Mouse (Mus musculus): ENCODE measurements around the gene Kif12. TPM values are rescaled to one million over a fixed set of nuclear protein-coding genes. Genes with fewer than 3 reads are reported as not detected.

The Kif12 gene
- polyA plus RNA-seq, 1 experiment from 2014 or later = not detected

DNA sequence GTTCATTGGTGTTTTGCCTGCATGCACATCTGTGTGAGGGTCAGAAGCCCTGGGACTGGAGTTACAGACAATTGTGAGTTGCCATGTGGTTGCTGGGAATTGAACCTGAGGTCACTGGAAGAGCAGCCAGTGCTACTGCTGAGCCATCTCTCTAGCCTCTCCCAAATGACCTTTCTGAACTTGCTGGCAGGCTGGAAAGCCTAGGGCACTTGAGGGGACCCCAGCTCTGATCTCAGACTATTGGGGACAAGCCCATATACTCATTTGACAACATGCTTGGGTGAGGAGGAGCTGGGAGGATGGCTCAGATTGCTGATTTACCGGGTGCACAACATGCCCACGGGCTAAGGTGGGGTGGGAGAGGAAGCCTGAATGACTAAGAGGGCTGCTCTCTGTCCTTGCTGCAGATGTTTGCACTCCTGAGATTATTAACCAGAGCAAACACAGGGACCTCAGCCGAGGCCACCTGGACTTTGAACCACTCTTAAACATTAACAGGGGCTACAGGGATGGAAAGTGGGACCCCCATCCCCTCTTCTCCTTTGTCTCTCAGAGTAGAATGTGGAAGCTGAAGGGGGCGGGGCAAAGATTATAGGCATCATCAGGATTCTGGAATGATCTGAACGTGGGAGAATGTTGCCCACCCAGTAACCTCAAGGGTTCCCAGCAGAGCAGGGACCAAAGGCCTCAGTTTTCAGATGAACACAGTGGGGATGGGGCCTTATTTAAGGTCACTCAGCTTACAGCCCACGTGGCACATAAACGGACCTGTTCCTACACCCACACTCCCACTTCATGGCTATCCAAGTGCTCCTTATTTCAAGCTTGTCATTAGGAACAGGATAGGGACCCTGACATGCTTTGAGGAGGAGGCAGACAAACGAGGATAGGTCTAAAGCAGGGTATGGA lies 15.0 kb downstream of the Kif12 start:
- no peak overlapping the region for H3K27ac ChIP-seq (replicated peaks)
- 59% methylated on average over 8 of the region's 8 CpGs for WGBS

DNA sequence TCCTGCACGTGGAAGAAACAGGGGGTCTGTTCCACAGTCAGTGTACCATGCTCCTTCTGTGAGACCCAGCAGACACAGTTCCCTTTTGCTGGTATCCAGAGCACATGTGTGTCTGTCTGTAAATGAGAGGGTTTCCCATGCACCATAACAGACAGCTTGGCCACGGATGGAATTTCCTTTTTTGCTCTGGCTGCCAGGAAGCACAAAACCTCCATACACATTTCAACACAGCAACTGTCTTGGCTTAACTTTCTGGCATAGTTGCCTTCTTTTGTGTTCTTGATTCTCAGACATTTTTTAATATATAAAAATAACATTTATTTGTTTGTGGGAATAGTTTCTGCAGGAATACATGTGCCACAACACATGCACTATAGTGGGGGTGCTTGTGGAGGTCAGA lies 16.3 kb downstream of the Kif12 start:
- 0 out of 2 replicates have a peak overlapping the region, but pooled peaks have one; percentile 23 for H3K27ac ChIP-seq (replicated peaks)
- H3K27me3 ChIP-seq = no peaks in the 10 kb centered on the region
- peaks cover 7% of the 10 kb centered on the region; the same call in 1 of the 2 replicates for H3K4me1 ChIP-seq
- 24% methylated on average over 2 of the region's 2 CpGs for WGBS
- H3K9ac ChIP-seq = no peak overlapping the region
- ATAC-seq (ENCODE audit: insufficient number of reproducible peaks, low FRiP score, low TSS enrichment, low read depth) = no peak
- H3K4me2 ChIP-seq (replicated peaks) = no peak overlapping the region
- H3K36me3 ChIP-seq = no peaks in the 10 kb centered on the region
- H3K9me3 ChIP-seq (replicated peaks) = no peaks in the 10 kb centered on the region
- no peak overlapping the region for H3K4me3 ChIP-seq (replicated peaks)

More for the DNA sequence above, 15.0 kb downstream of the Kif12 start:
- Histone ChIP-seq H3K27me3 (no peaks in the 10 kb centered on the region), H3K4me1 (peaks cover 7% of the 10 kb centered on the region; the same call in 1 of the 2 replicates), H3K36me3 (no peaks in the 10 kb centered on the region), H3K4me2 (replicated peaks) (no peak overlapping the region), H3K9ac (no peak overlapping the region), H3K9me3 (replicated peaks) (no peaks in the 10 kb centered on the region), H3K4me3 (replicated peaks) (no peak overlapping the region)
- no peak for ATAC-seq (ENCODE audit: insufficient number of reproducible peaks, low FRiP score, low TSS enrichment, low read depth)

DNA sequence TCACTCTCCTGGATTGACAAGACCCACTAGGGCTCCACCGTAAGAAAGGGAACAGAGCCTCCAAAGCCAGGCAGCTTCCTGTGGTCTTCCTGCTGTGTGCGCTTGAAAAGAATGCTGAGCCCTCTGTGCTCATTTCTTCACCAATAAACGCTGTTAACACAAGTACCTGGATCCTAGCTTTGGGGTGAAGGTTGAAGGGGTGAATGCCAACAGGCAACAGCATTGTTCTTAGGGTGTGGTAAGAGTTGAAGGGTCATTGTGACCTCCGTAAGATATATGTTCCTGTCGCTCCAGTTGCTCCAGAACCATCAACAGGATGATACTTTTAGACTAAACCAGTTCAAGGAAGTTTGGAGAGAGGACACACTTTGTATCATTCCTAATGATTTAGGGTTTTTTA lies 17.2 kb downstream of the Kif12 start, which contains the start of gene Ambp:
Gene Ambp (minus strand): TSS at position 101 of the 400 bp plus-strand sequence.
- no peak within 1 kb of the TSS for H3K4me3 ChIP-seq (replicated peaks)
- H3K9me3 ChIP-seq (replicated peaks) = no peaks in the 10 kb centered on the region
- H3K36me3 ChIP-seq = no peaks in the 10 kb centered on the region
- ATAC-seq (ENCODE audit: insufficient number of reproducible peaks, low FRiP score, low TSS enrichment, low read depth) = no peak
- H3K27ac ChIP-seq (replicated peaks) = 0 out of 2 replicates have a peak within 1 kb of the TSS, but pooled peaks have one; percentile 23
- H3K9ac ChIP-seq = no peak within 1 kb of the TSS
- H3K27me3 ChIP-seq = no peaks in the 10 kb centered on the region
- 62% methylated on average over 5 of the region's 5 CpGs for WGBS
- no peak within 1 kb of the TSS for H3K4me2 ChIP-seq (replicated peaks)
- H3K4me1 ChIP-seq = peaks cover 7% of the 10 kb centered on the region; the same call in 1 of the 2 replicates

DNA sequence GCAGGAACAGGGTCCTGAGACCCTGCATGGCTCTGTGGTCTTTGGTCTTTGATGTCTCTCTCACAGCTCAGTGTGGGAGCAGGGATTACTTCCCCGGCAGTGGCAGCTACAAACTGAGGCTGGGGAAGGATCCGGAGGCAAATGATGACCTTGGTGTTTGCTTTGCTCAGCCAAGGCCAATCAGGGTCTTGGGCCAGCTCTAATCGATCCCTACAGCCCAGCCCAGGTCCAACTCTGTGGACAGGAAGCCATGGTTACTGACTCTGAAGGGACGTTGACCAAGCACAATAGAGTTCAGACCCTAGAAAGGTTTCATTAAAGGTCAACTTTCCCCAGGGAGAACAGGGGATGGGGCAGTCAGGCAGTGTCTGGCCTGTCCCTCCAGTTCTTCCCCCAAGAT lies 17.9 kb downstream of the Kif12 start:
- Histone ChIP-seq H3K9me3 (replicated peaks) (no peaks in the 10 kb centered on the region), H3K4me1 (peaks cover 7% of the 10 kb centered on the region; the same call in 1 of the 2 replicates), H3K36me3 (no peaks in the 10 kb centered on the region), H3K4me2 (replicated peaks) (no peak overlapping the region), H3K9ac (no peak overlapping the region), H3K27me3 (no peaks in the 10 kb centered on the region), H3K27ac (replicated peaks) (no peak overlapping the region), H3K4me3 (replicated peaks) (no peak overlapping the region)
- ATAC-seq (ENCODE audit: insufficient number of reproducible peaks, low FRiP score, low TSS enrichment, low read depth) = no peak
- WGBS = 56% methylated on average over 4 of the region's 4 CpGs

DNA sequence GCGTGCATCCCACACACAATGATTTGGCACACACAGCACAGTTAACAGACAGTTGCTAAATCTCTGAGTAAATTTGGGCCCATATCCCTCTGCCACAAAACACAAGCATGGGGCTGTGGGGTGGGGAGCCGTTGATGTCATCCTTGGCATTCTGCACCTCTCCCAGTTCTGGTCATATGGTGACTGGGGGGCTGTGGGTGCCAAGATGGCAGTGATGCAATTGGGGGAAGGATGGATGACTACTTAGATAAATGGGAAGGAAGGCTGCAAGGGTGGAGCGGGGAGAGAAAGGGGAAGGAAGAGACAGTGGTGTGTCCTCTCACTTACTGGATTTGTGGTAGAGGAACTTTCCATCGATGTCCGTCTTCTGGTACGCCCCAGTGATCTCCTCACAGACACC lies 20.8 kb downstream of the Kif12 start:
- Histone ChIP-seq H3K4me3 (replicated peaks) (no peak overlapping the region), H3K27me3 (no peaks in the 10 kb centered on the region), H3K4me2 (replicated peaks) (no peak overlapping the region), H3K9ac (no peak overlapping the region), H3K27ac (replicated peaks) (no peak overlapping the region), H3K36me3 (no peaks in the 10 kb centered on the region), H3K4me1 (peaks cover 7% of the 10 kb centered on the region; the same call in 1 of the 2 replicates), H3K9me3 (replicated peaks) (0 out of 2 replicates have a peak, but pooled peaks cover 5% of the 10 kb centered on the region)
- 88% methylated on average over 6 of the region's 6 CpGs for WGBS
- no peak for ATAC-seq (ENCODE audit: insufficient number of reproducible peaks, low FRiP score, low TSS enrichment, low read depth)

DNA sequence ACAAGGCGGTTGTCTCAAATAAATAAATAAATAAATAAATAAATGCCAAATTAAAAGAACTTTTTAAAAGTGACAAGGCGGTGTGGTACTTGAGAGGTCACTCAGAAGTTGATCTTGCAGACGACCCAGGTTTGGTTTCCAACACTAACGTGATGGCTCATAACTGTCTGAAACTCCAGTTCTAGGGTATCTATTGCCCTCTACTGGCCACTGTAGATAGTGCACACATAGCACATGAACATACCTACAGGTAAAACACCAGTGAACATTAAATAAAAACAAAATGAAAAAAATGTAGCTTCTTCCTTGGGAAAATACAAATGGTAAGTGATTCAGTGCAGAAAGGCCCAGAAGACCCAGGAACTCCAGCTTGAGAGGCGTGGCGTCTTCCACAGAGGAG lies 24.7 kb downstream of the Kif12 start:
- H3K9me3 ChIP-seq (replicated peaks) = 0 out of 2 replicates have a peak, but pooled peaks cover 5% of the 10 kb centered on the region
- no peak overlapping the region for H3K4me2 ChIP-seq (replicated peaks)
- no peak overlapping the region for H3K27ac ChIP-seq (replicated peaks)
- no peaks in the 10 kb centered on the region for H3K36me3 ChIP-seq
- no peaks in the 10 kb centered on the region for H3K4me1 ChIP-seq
- ATAC-seq (ENCODE audit: insufficient number of reproducible peaks, low FRiP score, low TSS enrichment, low read depth) = no peak
- H3K27me3 ChIP-seq = no peaks in the 10 kb centered on the region
- H3K4me3 ChIP-seq (replicated peaks) = no peak overlapping the region
- no peak overlapping the region for H3K9ac ChIP-seq
- whole genome bisulfite sequencing = 92% methylated on average over 6 of the region's 6 CpGs

DNA sequence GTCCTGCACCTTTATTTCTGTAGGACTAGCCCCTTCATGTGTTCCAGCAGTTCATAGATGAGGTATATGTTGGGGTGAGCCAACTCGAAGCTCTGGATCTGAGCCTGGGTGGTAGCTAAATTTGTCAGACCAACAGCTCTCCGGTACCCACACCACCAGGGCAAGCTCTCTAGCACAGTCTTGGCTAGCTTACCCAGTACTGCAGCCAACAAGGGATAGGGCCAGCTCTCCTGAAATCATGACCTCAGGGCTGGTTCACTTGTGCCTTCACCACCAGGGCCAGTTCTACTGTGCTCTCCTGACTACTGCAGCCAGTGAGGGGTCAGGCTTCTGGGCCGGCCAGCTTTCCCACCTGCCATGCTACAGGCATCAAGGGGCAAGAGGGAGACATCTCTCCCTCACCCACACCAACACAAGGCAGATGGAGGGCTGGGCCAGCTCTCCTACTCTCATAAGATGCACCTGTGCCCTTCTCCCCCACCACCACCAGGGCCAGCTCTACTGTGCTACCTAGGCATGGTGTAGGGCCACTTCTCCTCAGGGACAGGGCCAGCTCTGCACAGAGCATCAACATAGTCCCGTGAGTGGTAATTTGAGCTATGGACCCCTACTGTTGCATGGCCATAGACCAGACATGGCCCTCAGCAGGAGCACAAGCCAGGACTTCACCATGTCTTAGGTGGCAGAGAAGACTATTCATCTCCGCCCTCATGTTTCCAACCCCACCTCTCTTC lies 41.9 kb downstream of the Kif12 start:
- Histone ChIP-seq H3K9me3 (replicated peaks) (no peaks in the 10 kb centered on the region), H3K4me1 (no peaks in the 10 kb centered on the region), H3K4me3 (replicated peaks) (no peak overlapping the region), H3K36me3 (peaks cover 44% of the 10 kb centered on the region), H3K27me3 (no peaks in the 10 kb centered on the region), H3K4me2 (replicated peaks) (no peak overlapping the region), H3K27ac (replicated peaks) (no peak overlapping the region), H3K9ac (no peak overlapping the region)
- ATAC-seq (ENCODE audit: insufficient number of reproducible peaks, low FRiP score, low TSS enrichment, low read depth) = 0 out of 2 replicates have a peak, but pooled peaks have one; percentile 12
- 91% methylated on average over 5 of the region's 5 CpGs for WGBS

DNA sequence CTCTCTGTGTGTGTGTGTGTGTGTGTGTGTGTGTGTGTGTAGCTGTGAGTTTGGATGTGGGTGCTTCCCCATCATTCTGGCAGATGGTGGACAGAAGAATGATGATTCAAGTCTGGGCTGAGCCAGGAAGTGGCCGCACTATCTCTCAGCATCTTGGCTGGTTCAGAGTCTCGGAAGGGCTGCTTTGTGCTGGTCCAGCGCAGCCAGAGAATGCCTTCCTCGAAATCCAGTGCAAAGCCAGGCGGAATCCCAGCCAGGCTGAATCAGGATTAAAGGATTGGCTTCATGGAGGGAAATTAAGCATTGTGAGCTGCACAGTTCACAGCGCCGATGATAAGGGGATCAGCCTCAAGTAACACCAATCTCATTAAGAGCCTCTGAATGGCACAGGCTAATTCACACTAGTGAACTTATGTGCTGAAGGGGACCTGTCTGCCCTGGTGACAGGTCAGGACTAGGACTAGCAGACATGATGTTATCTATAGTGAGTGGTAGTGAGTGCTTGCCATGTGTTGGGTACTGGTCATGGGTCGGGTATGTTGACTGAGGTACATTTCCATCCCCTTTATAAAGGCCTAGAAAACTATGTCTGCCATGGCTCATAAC lies 47.0 kb downstream of the Kif12 start:
- no peak for ATAC-seq (ENCODE audit: insufficient number of reproducible peaks, low FRiP score, low TSS enrichment, low read depth)
- H3K36me3 ChIP-seq = peaks cover 36% of the 10 kb centered on the region
- H3K9ac ChIP-seq = no peak overlapping the region
- H3K4me2 ChIP-seq (replicated peaks) = no peak overlapping the region
- H3K27ac ChIP-seq (replicated peaks) = no peak overlapping the region
- no peaks in the 10 kb centered on the region for H3K4me1 ChIP-seq
- no peak overlapping the region for H3K4me3 ChIP-seq (replicated peaks)
- no peaks in the 10 kb centered on the region for H3K27me3 ChIP-seq
- H3K9me3 ChIP-seq (replicated peaks) = no peaks in the 10 kb centered on the region
- 70% methylated on average over 8 of the region's 8 CpGs for WGBS

DNA sequence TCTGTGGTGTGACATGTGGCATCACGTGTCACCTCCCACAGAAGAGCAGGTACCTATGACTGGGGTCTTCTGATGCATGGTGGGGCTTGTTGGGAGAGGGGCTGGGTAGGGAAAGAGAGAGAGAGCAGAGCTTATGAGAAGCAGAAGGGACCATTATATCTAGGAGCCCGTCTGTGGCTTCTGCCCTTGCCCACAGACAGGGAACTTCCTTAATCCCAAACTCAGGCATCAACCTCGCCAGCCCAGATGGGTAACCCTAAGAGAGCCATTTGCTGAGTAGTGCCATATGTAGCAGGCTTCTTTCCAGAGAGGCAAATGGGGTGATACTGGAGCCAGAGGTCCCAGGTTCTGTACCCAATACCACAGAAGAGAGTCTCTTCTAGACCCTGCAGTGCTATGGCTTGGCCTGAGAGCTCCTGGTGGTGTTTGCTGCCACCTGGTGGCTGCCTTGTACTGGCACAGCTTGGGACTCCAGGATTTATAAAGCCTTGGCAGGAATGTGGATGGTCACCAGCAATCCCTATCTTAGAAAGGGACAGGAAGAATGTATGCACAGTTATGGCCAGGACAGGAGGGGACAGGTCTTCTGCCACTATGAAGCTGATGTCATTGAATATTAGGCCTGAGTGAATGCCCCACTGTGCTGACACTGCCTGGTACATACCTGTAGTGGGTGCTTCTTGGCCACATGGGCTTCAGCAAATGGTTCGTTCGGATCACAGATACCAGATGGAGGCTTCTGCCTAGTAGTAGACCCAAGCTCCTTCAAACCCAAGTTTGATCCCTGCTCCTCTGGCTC lies 53.1 kb downstream of the Kif12 start:
- peaks cover 38% of the 10 kb centered on the region for H3K36me3 ChIP-seq

More for the DNA sequence above, 53.1 kb downstream of the Kif12 start:
- no peak overlapping the region for H3K9ac ChIP-seq
- no peaks in the 10 kb centered on the region for H3K4me1 ChIP-seq
- no peak overlapping the region for H3K27ac ChIP-seq (replicated peaks)
- 90% methylated on average over 5 of the region's 5 CpGs for WGBS
- no peaks in the 10 kb centered on the region for H3K27me3 ChIP-seq
- H3K4me3 ChIP-seq (replicated peaks) = no peak overlapping the region
- no peak; the same call in 1 of the 2 replicates for ATAC-seq (ENCODE audit: insufficient number of reproducible peaks, low FRiP score, low TSS enrichment, low read depth)
- H3K4me2 ChIP-seq (replicated peaks) = no peak overlapping the region
- H3K9me3 ChIP-seq (replicated peaks) = no peaks in the 10 kb centered on the region

Measured in embryonic facial prominence, embryonic 15.5 days (tissue).